Mouse (Mus musculus): Measurements from ENCODE around the gene Strbp.
A peak's percentile ranks its signal among the peaks of the same experiment; 100 is the strongest.

Strbp gene

DNA sequence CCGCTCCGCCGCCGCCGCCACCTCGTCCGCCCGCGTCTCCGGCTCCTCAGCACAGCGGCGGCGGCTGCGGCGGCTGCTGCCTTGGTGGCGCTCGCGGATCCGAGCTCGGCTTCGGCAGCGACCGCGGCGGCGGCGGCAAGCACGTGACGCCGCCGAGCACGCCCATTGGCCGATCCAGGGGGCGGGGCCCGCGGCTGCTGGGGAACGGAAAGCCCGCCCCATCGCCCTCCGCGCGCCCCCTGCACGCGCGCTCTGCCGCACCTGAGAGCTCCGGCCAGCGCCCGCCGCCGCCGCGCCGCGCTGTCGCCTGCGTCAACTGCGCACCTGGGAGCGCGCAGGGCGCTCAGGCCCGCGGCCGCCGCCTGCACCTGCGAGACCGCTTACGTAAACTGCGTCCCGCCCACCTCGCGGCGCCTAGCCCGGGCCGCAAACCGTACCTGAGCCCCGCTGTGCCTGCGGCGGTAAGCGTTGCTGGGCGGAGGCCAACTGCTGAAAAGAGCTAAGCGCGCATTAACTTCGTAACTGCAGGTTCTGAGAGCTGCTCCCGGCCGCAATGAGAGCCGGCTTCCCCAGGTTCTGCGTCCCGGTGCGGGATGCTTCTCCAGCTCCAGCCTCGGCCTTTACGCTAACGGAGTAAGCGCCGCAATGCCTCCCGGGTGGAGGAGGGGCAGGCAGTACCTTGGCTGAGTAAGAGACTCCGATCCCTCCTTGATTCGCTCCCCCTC lies at the start of gene Strbp:
Gene Strbp, minus strand, starts transcription at position 630 of the 725 bp plus-strand sequence.
- DNase-seq (ENCODE audit: low spot score in 2 of 2): peak; percentile 81 to 92

GRCm38 (mm10) chr2:37751114-37751513 lies 47.5 kb upstream of the Strbp start:
- DNase-seq (ENCODE audit: low spot score in 2 of 2): no peak

- no peak for DNase-seq (ENCODE audit: low spot score in 2 of 2)
These were observed 45.7 kb upstream of the Strbp start for GRCm38 (mm10) chr2:37749323-37749722.

DNA sequence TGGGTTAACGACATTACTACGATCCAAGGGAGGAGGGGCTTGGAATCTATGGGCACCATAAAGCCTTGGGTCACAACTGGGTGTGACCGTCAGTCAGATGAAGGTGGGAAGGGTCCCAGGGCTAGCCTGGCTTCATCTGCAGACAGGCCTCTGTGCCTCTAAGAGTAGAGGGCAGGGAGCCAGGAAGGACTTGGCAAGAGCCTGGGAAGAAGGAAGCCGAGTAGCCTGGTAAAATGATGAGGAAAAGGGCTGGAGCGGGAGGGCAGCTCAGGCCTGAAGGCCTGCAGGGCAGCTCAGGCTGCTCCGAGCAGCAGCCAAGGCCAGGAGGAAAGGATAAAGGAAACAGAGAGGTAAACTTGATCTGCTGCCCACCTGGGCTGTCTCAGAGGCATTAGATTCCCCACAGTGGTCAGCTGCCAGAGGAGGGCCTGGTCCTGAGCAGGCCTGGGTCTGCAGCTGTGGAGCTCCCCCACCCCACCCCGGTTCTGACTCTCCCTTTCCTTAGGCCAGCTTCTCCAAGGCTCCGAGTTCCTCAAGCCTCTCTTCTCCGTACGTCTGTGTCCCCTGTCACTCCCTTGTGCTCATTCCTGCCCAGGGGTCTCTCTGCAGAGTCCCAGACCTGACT lies 44.9 kb upstream of the Strbp start:
- no peak for DNase-seq (ENCODE audit: low spot score in 2 of 2)

- no peak for DNase-seq (ENCODE audit: low spot score in 2 of 2)
These were observed 44.2 kb upstream of the Strbp start for GRCm38 (mm10) chr2:37747909-37748308.

DNA sequence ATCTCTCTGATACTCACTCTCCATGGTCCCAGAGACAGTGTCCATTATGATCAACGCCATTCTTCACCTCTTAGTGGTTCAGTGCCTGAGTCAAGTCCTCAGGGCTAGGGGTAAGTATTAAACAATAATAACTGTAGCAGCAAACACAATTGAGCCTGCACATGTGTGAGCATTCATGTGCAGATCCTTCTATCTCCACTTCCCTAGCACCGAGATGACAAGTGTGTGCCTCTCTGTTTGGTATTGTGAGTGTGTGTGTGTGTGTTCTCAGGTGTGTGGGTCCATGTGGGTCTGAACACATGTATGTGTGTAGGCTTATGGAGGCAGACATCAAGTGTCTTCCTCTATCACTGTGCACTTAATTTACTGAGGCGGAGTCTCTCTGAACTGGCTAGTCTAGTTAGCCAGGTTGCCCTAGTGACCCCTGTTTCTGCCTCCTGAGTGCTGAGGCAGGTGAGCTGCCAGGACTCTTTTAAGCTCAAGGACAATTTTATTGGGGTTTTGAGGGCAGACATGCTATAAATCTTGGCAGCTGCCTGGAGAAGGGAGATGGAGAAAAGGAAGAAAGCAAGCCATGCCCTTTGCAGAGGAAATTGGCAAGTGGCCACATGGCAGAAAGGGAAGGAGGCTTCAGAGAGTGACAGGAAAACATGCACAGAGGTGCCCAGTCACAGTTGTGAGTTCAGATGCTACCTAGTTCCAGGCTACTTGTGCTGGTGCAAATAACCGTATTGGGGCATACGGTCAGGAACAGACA lies 42.8 kb upstream of the Strbp start:
- no peak for DNase-seq (ENCODE audit: low spot score in 2 of 2)

DNA sequence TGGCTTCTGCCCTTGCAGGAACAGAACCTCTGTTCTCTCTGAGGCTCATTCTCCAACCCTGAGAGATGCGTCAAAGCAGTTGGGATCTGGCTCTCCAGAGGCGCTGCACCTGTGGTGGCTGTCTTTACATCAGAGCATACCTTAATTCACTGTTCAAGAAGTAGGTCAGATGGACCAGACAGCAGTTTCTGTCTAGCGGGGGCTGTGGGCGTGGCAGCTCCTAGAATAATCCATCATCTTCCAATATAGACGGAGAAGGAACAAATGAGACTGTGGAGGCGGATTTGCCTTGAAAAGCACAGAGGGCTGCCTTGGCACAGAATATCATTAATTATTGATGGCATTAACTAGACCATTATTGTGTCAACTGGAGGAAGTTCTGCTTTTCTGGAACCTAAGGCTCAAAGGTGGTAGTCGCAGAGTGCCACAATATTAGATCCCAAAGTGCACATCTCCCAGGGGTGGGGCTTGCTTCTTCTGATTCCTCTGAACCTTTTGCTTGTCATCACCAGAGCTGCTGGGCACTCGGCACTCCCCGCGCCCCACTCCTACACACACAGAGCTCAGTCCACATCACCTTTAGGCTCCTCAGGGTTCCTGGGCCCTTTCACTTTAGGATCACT lies 41.2 kb upstream of the Strbp start:
- DNase-seq (ENCODE audit: low spot score in 2 of 2): no peak

DNA sequence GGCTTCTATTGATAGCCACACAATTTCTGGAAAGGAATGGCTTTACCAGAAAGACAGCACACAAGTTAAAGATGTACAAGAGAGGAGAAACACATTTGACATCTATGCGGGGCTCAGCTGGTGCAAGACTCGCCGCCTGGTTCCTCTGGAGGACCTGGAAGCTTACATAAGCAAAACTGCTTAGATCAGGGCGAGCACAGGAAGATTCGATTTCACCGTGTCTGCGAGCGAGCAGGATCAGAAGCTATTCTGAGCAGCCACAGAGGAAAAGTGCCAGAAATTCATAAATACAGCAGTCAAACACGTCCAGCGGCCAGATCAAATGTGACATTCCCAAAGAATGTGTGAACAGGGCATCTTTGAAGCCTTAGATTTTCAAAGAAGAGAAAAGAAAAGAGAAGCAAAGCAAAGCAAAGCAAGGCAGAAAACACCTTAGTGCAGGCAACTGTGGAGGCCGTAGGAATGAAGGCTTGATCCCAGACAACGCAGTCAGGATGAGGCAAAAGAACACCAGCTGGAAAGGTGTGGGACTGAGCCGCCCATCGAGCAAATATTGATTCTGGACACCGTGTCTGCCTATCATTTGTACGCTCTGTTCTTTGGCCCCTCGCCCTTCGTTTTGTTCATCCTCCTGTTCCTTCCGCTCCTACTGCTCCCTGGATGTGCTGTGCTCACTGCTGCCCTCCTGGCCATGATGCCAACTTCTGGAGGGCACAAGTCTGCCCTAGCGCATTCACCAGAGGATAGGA lies 38.3 kb upstream of the Strbp start:
- no peak for DNase-seq (ENCODE audit: low spot score in 2 of 2)

DNA sequence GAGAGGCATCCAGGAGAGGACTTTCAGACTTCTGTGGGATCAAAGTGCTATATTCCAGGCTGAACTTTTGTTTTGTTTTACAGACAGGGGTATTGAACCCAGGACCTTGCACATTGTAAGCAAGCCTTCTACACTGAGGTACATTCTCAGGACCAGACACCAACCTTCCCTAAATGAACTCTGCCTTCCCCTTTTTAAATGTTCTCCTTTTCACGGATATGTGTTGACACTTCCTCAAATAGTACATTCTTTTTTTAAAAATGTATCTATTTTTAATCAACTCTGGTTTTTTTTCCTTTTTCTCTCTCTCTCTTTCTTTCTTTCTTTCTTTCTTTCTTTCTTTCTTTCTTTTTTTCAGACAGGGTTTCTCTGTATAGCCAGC lies 32.1 kb upstream of the Strbp start:
- DNase-seq (ENCODE audit: low spot score in 2 of 2): no peak

GRCm38 (mm10) chr2:37734979-37735806 lies 31.5 kb upstream of the Strbp start:
- DNase-seq (ENCODE audit: low spot score in 2 of 2): no peak

DNA sequence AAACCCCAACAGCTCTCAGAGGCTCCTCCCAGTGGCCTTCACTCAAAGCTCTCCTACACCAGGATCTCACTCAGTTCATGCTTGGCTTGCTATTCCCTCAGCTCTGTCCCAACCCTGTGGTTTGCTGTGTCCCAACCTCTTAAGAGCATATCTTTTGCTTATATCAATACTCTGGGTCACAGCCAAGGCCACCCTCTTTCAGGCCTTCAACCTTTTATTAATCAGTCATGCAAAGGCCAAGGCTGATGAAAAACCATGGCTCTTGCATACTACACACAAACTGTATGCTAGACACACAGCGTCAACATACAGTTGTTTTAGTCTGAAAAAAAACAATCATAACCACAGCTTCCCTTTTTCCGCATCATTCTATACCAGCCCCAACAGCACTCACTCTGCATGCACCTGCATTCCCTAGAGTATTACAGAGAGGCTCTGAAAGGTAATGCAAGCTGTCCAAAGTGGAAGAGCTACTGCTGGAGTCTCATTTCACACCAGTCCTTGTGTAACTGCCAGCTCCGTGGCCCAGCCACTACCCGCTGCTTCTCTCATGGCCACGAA lies 27.7 kb upstream of the Strbp start:
- no peak for DNase-seq (ENCODE audit: low spot score in 2 of 2)

DNA sequence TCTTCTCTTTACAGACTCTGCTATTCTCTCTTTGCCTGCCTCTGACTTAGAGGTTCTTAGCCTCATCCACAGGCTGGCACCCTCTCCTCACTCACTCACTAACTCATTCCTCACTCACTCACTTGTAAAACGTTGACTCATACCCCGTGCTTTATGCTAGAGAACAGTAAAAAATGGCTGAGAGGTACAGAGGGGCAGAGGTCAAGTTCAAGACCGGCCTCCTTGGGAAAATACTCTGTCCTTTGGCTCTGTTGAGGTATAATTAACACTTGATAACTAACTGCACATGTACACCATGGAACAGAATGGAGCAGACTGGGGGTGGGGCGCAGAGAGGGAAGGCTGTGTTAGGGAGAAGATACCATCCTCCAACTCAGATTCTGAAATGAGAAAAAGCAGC lies 20.6 kb upstream of the Strbp start:
- DNase-seq (ENCODE audit: low spot score in 2 of 2): no peak

- no peak for DNase-seq (ENCODE audit: low spot score in 2 of 2)
These were observed 19.9 kb upstream of the Strbp start for GRCm38 (mm10) chr2:37723501-37724090.

GRCm38 (mm10) chr2:37722674-37723465 lies 19.2 kb upstream of the Strbp start:
- no peak for DNase-seq (ENCODE audit: low spot score in 2 of 2)

DNA sequence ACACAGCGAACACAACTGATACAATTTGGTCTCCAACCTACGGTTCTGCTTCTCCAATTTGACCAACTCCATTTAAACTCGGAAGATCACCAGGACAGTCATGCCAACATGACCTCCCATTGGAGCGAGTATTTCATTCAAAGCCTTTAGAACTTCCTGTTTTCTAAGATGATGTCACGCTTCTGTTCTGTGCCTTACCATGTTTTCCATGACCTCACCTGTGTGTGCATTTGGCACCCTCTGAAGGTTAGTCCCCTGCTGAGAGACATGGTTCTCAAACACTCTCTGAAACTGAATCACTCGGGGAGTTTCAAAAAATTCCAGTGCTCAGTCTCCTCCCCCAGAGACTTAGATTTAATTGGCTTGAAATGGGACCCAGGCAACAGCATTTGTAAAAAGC lies 12.6 kb upstream of the Strbp start:
- DNase-seq (ENCODE audit: low spot score in 2 of 2): no peak

- DNase-seq (ENCODE audit: low spot score in 2 of 2): no peak
These were observed 11.7 kb upstream of the Strbp start for GRCm38 (mm10) chr2:37715364-37715763.

GRCm38 (mm10) chr2:37713100-37713499 lies 9.4 kb upstream of the Strbp start:
- DNase-seq (ENCODE audit: low spot score in 2 of 2): no peak

DNA sequence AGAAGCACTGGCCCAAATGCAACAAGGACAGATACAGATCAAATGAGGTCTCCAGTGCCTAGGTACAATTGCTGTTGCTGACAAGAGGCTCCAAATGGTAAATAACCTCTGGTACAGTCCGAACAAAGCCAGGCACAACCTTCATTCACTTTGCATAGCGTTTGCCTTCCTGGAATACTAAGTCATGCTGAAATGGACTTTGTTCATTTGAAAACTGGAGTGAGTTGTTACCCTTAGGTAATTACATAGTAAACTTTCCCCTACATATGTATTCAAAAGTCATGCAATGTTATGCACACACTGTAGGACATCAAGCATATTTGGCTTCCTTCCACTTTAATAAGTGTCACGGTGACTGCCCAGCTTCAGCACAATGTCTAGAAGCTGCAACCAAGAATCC lies 5.2 kb upstream of the Strbp start:
- no peak for DNase-seq (ENCODE audit: low spot score in 2 of 2)

GRCm38 (mm10) chr2:37704141-37704760 lies 592 bp upstream of the Strbp start:
- DNase-seq (ENCODE audit: low spot score in 2 of 2): no peak

Data from frontal cortex, postnatal 14 days (tissue).